Mouse (Mus musculus): ENCODE measurements around the gene Smyd3.

GRCm38 (mm10) chr1:179054385-179055116 lies 463.3 kb downstream of the Smyd3 start:
- TF ChIP-seq CTCF (IDR thresholded peaks at IDR 0.05; ENCODE audit: extremely low read depth, insufficient read depth, low read length) = no peak
- TF ChIP-seq POLR2A (IDR thresholded peaks at IDR 0.05; ENCODE audit: extremely low read depth, insufficient read depth, low read length) = no peak
